Mouse (Mus musculus): ENCODE measurements around the gene Gm12216.
A peak's percentile ranks its signal among the peaks of the same experiment; 100 is the strongest.

Gene Gm12216

GRCm38 (mm10) chr11:53794671-53795557 is 64.1 kb downstream of the Gm12216 start:
- peak; percentile 29 for DNase-seq (ENCODE audit: low spot score)

GRCm38 (mm10) chr11:53794015-53794414 is 65.0 kb downstream of the Gm12216 start:
- DNase-seq (ENCODE audit: low spot score) = peak; percentile 54

- DNase-seq (ENCODE audit: low spot score) = peak; percentile 54
Measured at GRCm38 (mm10) chr11:53792986-53793385, 66.1 kb downstream of the Gm12216 start.

GRCm38 (mm10) chr11:53789277-53789676 is 69.8 kb downstream of the Gm12216 start:
- DNase-seq (ENCODE audit: low spot score) = no peak

GRCm38 (mm10) chr11:53788196-53788595 is 70.9 kb downstream of the Gm12216 start:
- no peak for DNase-seq (ENCODE audit: low spot score)

- no peak for DNase-seq (ENCODE audit: low spot score)
Measured at GRCm38 (mm10) chr11:53786058-53787031, 72.7 kb downstream of the Gm12216 start.

- DNase-seq (ENCODE audit: low spot score) = no peak
Measured at GRCm38 (mm10) chr11:53785311-53785936, 73.6 kb downstream of the Gm12216 start.

- DNase-seq (ENCODE audit: low spot score) = no peak
Measured at GRCm38 (mm10) chr11:53783288-53783687, 75.8 kb downstream of the Gm12216 start.

- DNase-seq (ENCODE audit: low spot score) = no peak
Measured at GRCm38 (mm10) chr11:53781964-53782363, 77.1 kb downstream of the Gm12216 start.

GRCm38 (mm10) chr11:53781201-53781775 is 77.8 kb downstream of the Gm12216 start:
- no peak for DNase-seq (ENCODE audit: low spot score)

GRCm38 (mm10) chr11:53780262-53780661 is 78.8 kb downstream of the Gm12216 start:
- no peak for DNase-seq (ENCODE audit: low spot score)

- no peak for DNase-seq (ENCODE audit: low spot score)
Measured at GRCm38 (mm10) chr11:53779808-53780207, 79.2 kb downstream of the Gm12216 start.

GRCm38 (mm10) chr11:53778455-53778854 is 80.6 kb downstream of the Gm12216 start:
- DNase-seq (ENCODE audit: low spot score) = no peak

GRCm38 (mm10) chr11:53777736-53778135 is 81.3 kb downstream of the Gm12216 start:
- no peak for DNase-seq (ENCODE audit: low spot score)

- DNase-seq (ENCODE audit: low spot score) = no peak
Measured at GRCm38 (mm10) chr11:53774659-53775255, 84.3 kb downstream of the Gm12216 start.

- DNase-seq (ENCODE audit: low spot score) = no peak
Measured at GRCm38 (mm10) chr11:53773641-53774360, 85.3 kb downstream of the Gm12216 start.

- no peak for DNase-seq (ENCODE audit: low spot score)
Measured at GRCm38 (mm10) chr11:53773087-53773486, 86.0 kb downstream of the Gm12216 start, which contains the start of gene Gm17334. Gene Gm17334 (minus strand): TSS chr11:53773187.

- no peak for DNase-seq (ENCODE audit: low spot score)
Measured at GRCm38 (mm10) chr11:53772536-53772935, 86.5 kb downstream of the Gm12216 start.

GRCm38 (mm10) chr11:53771001-53771744 is 87.9 kb downstream of the Gm12216 start:
- DNase-seq (ENCODE audit: low spot score) = no peak
